Mouse (Mus musculus): ENCODE results near the gene Csf3. TPM values are rescaled to one million over a fixed set of nuclear protein-coding genes. Genes with fewer than 3 reads are reported as not detected.
"Not testable (repeated sequence)": the region's sequence is repeated elsewhere in the genome, so short reads cannot be mapped to it uniquely, and the experiment has no call there.

Csf3 gene
- polyA plus RNA-seq, 1 experiment, result not detected

DNA sequence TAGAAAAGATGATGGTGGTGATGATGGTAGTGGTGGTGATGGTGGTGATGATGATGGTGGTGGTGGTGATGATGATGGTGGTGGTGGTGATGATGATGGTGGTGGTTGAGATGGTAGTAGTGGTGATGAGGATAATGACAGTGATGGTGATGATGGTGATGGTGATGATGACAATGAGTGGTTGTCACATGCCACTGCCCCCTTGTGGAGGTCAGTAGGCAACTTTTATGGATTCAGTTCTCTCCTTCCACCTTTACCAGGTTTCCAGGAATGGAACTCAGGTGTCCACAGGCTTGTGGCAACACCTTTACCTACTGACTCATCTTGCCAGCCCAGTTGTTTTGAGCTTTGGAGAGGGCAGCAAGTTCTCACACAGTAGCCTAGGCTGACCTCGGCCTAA, 21.0 kb upstream of the Csf3 start:
- TF ChIP-seq TAL1 (IDR thresholded peaks at IDR 0.05; ENCODE audit: low read length) (no peak), GATA1 (IDR thresholded peaks at IDR 0.05; ENCODE audit: low read length) (no peak)
- Histone ChIP-seq H3K4me1 (ENCODE audit: control insufficient read depth) (peaks cover 34% of the 10 kb centered on the region), H3K4me3 (replicated peaks) (no peak overlapping the region), H3K36me3 (ENCODE audit: control insufficient read depth) (peaks cover 8% of the 10 kb centered on the region), H3K27me3 (ENCODE audit: control insufficient read depth) (no peaks in the 10 kb centered on the region; the same call in none of the 2 replicates), H3K9me3 (ENCODE audit: control insufficient read depth, low read length) (no peaks in the 10 kb centered on the region)

- H3K4me3 ChIP-seq (replicated peaks); H3K27me3 ChIP-seq (ENCODE audit: control insufficient read depth); H3K9me3 ChIP-seq (ENCODE audit: control insufficient read depth, low read length): not testable (repeated sequence)
- peaks cover 14% of the 10 kb centered on the region for H3K36me3 ChIP-seq (ENCODE audit: control insufficient read depth)
- peaks cover 38% of the 10 kb centered on the region for H3K4me1 ChIP-seq (ENCODE audit: control insufficient read depth)
Measured at GRCm38 (mm10) chr11:98680595-98680994, 20.5 kb upstream of the Csf3 start.

DNA sequence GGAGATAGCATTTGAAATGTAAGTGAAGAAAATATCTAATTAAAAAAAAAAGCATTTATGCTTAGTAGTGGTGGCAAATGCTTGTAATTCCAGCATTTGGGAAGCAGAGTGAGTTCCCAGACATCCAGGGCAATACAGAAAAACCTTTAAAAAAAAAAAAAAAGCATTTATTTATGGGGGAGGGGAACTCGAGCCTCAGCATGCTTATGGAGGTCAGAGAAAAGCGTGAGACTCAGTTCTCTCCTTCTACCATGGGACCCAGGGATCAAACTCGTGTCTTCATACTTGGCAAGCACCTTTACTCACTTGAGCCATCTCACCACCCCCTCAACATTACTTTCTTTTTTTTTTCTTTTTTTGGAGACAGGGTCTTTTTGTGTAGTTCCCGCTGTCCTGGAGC, 19.9 kb upstream of the Csf3 start:
- Histone ChIP-seq H3K9me3 (ENCODE audit: control insufficient read depth, low read length) (no peaks in the 10 kb centered on the region), H3K36me3 (ENCODE audit: control insufficient read depth) (peaks cover 20% of the 10 kb centered on the region), H3K4me3 (replicated peaks) (no peak overlapping the region), H3K27me3 (ENCODE audit: control insufficient read depth) (no peaks in the 10 kb centered on the region; the same call in 1 of the 2 replicates), H3K4me1 (ENCODE audit: control insufficient read depth) (peaks cover 41% of the 10 kb centered on the region)
- TF ChIP-seq GATA1 (IDR thresholded peaks at IDR 0.05; ENCODE audit: low read length) (no peak), TAL1 (IDR thresholded peaks at IDR 0.05; ENCODE audit: low read length) (no peak)

- TF ChIP-seq GATA1 (IDR thresholded peaks at IDR 0.05; ENCODE audit: low read length) (no peak), TAL1 (IDR thresholded peaks at IDR 0.05; ENCODE audit: low read length) (no peak)
- Histone ChIP-seq H3K27me3 (ENCODE audit: control insufficient read depth) (no peaks in the 10 kb centered on the region; the same call in 1 of the 2 replicates), H3K36me3 (ENCODE audit: control insufficient read depth) (peaks cover 29% of the 10 kb centered on the region), H3K4me1 (ENCODE audit: control insufficient read depth) (peaks cover 41% of the 10 kb centered on the region), H3K4me3 (replicated peaks) (peak within 1 kb of the TSS; percentile 100), H3K9me3 (ENCODE audit: control insufficient read depth, low read length) (no peaks in the 10 kb centered on the region)
Measured at GRCm38 (mm10) chr11:98681786-98682745, 19.0 kb upstream of the Csf3 start, which contains the start of gene Psmd3. Psmd3 (plus strand) TSS chr11:98682554.

DNA sequence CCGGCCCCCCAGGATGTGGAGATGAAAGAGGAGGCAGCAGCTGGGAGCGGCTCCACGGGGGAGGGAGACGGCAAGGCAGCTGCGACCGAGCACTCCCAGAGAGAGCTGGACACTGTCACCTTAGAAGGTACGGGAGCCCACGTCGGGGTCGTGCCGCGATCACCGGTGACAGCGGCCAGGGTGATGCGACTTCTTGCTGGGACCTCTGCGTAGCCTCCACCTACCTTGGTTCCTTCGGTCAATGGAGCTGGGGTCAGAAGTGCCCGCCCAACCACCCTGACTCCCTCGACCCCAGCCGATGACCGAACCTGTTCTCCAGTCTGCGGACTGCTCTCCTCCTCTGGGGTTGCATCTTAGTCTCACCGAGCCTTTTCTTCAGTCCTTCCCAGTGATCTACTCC, 18.3 kb upstream of the Csf3 start:
- no peak for TF ChIP-seq GATA1 (IDR thresholded peaks at IDR 0.05; ENCODE audit: low read length)
- no peak for TF ChIP-seq TAL1 (IDR thresholded peaks at IDR 0.05; ENCODE audit: low read length)
- no peaks in the 10 kb centered on the region; the same call in 1 of the 2 replicates for H3K27me3 ChIP-seq (ENCODE audit: control insufficient read depth)
- H3K4me3 ChIP-seq (replicated peaks), result peak overlapping the region; percentile 100
- H3K9me3 ChIP-seq (ENCODE audit: control insufficient read depth, low read length), result no peaks in the 10 kb centered on the region
- H3K36me3 ChIP-seq (ENCODE audit: control insufficient read depth), result peaks cover 36% of the 10 kb centered on the region
- peaks cover 41% of the 10 kb centered on the region for H3K4me1 ChIP-seq (ENCODE audit: control insufficient read depth)

- no peaks in the 10 kb centered on the region for H3K9me3 ChIP-seq (ENCODE audit: control insufficient read depth, low read length)
- H3K27me3 ChIP-seq (ENCODE audit: control insufficient read depth), result no peaks in the 10 kb centered on the region
- H3K4me1 ChIP-seq (ENCODE audit: control insufficient read depth), result peaks cover 39% of the 10 kb centered on the region
- H3K36me3 ChIP-seq (ENCODE audit: control insufficient read depth), result peaks cover 60% of the 10 kb centered on the region
- TF ChIP-seq TAL1 (IDR thresholded peaks at IDR 0.05; ENCODE audit: low read length) (no peak), GATA1 (IDR thresholded peaks at IDR 0.05; ENCODE audit: low read length) (no peak)
- no peak overlapping the region for H3K4me3 ChIP-seq (replicated peaks)
Measured at GRCm38 (mm10) chr11:98685642-98686041, 15.4 kb upstream of the Csf3 start.

- H3K9me3 ChIP-seq (ENCODE audit: control insufficient read depth, low read length), result no peaks in the 10 kb centered on the region
- H3K27me3 ChIP-seq (ENCODE audit: control insufficient read depth), result no peaks in the 10 kb centered on the region
- H3K36me3 ChIP-seq (ENCODE audit: control insufficient read depth), result peaks cover 74% of the 10 kb centered on the region
- H3K4me1 ChIP-seq (ENCODE audit: control insufficient read depth), result peaks cover 31% of the 10 kb centered on the region
- TF ChIP-seq GATA1 (IDR thresholded peaks at IDR 0.05; ENCODE audit: low read length) (no peak), TAL1 (IDR thresholded peaks at IDR 0.05; ENCODE audit: low read length) (no peak)
- no peak overlapping the region for H3K4me3 ChIP-seq (replicated peaks)
Measured at GRCm38 (mm10) chr11:98686976-98687375, 14.1 kb upstream of the Csf3 start.

- H3K27me3 ChIP-seq (ENCODE audit: control insufficient read depth), result no peaks in the 10 kb centered on the region
- no peak overlapping the region for H3K4me3 ChIP-seq (replicated peaks)
- peaks cover 25% of the 10 kb centered on the region for H3K4me1 ChIP-seq (ENCODE audit: control insufficient read depth)
- TF ChIP-seq GATA1 (IDR thresholded peaks at IDR 0.05; ENCODE audit: low read length) (no peak), TAL1 (IDR thresholded peaks at IDR 0.05; ENCODE audit: low read length) (no peak)
- peaks cover 84% of the 10 kb centered on the region for H3K36me3 ChIP-seq (ENCODE audit: control insufficient read depth)
- no peaks in the 10 kb centered on the region for H3K9me3 ChIP-seq (ENCODE audit: control insufficient read depth, low read length)
Measured at GRCm38 (mm10) chr11:98688009-98688408, 13.1 kb upstream of the Csf3 start.

- no peaks in the 10 kb centered on the region for H3K9me3 ChIP-seq (ENCODE audit: control insufficient read depth, low read length)
- H3K36me3 ChIP-seq (ENCODE audit: control insufficient read depth), result peaks cover 85% of the 10 kb centered on the region
- TF ChIP-seq GATA1 (IDR thresholded peaks at IDR 0.05; ENCODE audit: low read length) (no peak), TAL1 (IDR thresholded peaks at IDR 0.05; ENCODE audit: low read length) (no peak)
- peaks cover 2% of the 10 kb centered on the region for H3K4me1 ChIP-seq (ENCODE audit: control insufficient read depth)
- no peaks in the 10 kb centered on the region for H3K27me3 ChIP-seq (ENCODE audit: control insufficient read depth)
- no peak overlapping the region for H3K4me3 ChIP-seq (replicated peaks)
Measured at GRCm38 (mm10) chr11:98693201-98693600, 7.9 kb upstream of the Csf3 start.
